Comparison of ENCODE assay signal across 17 mouse cellular contexts in genomic region chr3:85645517-85646004, GRCm38 (mm10).
DNase-seq lines count a peak whose midpoint lies in the region; ATAC-seq and TF ChIP-seq lines count a peak whose summit lies in the region.
"Had no signal": no experiment of that assay in that cellular context is flagged by ENCODE, and none has a peak within 500 bp of the region (broad histone marks: within the 10 kb centered on the region; RNA-seq: fewer than 3 reads in every experiment).

No protein-coding gene starts in this region.

- H3K4me3 ChIP-seq in kidney, adult 2 months (ENCODE audit: insufficient read depth, low read depth, low read length): no peak overlapping the region
- H3K4me3 ChIP-seq in kidney, embryonic 16.5 days (ENCODE audit: low read length): no peak overlapping the region
- H3K4me3 ChIP-seq in midbrain, embryonic 14.5 days (replicated peaks; ENCODE audit: low read depth, low read length): no peak overlapping the region
- no peak overlapping the region for H3K4me3 ChIP-seq in midbrain, embryonic 10.5 days
- no peak overlapping the region for H3K4me3 ChIP-seq in midbrain, postnatal 0 days (ENCODE audit: low read depth, low read length)
- H3K4me3 ChIP-seq in layer of hippocampus, adult 2 months: no peak overlapping the region
- H3K4me3 ChIP-seq: embryonic facial prominence, embryonic 12.5 days; forebrain, embryonic 15.5 days; hindbrain, embryonic 13.5 days had no signal

- TF ChIP-seq POLR2A in kidney, adult 2 months (IDR thresholded peaks at IDR 0.05; ENCODE audit: low read depth, low read length): no peak

- peak; percentile 36 for DNase-seq in kidney, adult 2 months
- peak; percentile 56 for DNase-seq in midbrain, embryonic 14.5 days
- DNase-seq in midbrain, embryonic 10.5 days (ENCODE audit: low spot score): no peak
- no peak for DNase-seq in midbrain, postnatal 0 days (ENCODE audit: low spot score)
- no peak for DNase-seq in layer of hippocampus, adult 2 months (ENCODE audit: low spot score in 2 of 2)
- DNase-seq: adrenal gland, adult 2 months; adrenal gland, postnatal 25 days; cerebellum, adult 2 months; cerebellum, postnatal 25 days; gastrocnemius, postnatal 36 days; heart, adult 11 months; heart, postnatal 10 days had no signal

- H3K4me2 ChIP-seq in kidney, embryonic 16.5 days (replicated peaks; ENCODE audit: low read depth, low read length): no peak overlapping the region
- H3K4me2 ChIP-seq in midbrain, embryonic 14.5 days (ENCODE audit: low read length): no peak overlapping the region
- H3K4me2 ChIP-seq in midbrain, postnatal 0 days (ENCODE audit: low read depth, low read length, poor library complexity, severe bottlenecking): no peak overlapping the region
- H3K4me2 ChIP-seq: embryonic facial prominence, embryonic 12.5 days; forebrain, embryonic 15.5 days; hindbrain, embryonic 13.5 days had no signal

- H3K9ac ChIP-seq in kidney, embryonic 16.5 days (replicated peaks; ENCODE audit: low read length): no peak overlapping the region
- no peak overlapping the region for H3K9ac ChIP-seq in midbrain, embryonic 14.5 days (replicated peaks; ENCODE audit: low read length)
- no peak overlapping the region for H3K9ac ChIP-seq in midbrain, postnatal 0 days (replicated peaks; ENCODE audit: low read length, poor library complexity, severe bottlenecking)
- H3K9ac ChIP-seq: embryonic facial prominence, embryonic 12.5 days; forebrain, embryonic 15.5 days; hindbrain, embryonic 13.5 days had no signal

- no peak overlapping the region for H3K27ac ChIP-seq in kidney, adult 2 months (ENCODE audit: insufficient read depth, low read depth, low read length)
- H3K27ac ChIP-seq in kidney, embryonic 16.5 days (ENCODE audit: low read length): no peak overlapping the region
- H3K27ac ChIP-seq in midbrain, embryonic 14.5 days (replicated peaks; ENCODE audit: low read depth, low read length): peak overlapping the region; percentile 70
- H3K27ac ChIP-seq in midbrain, embryonic 10.5 days (replicated peaks): no peak overlapping the region
- H3K27ac ChIP-seq in midbrain, postnatal 0 days (ENCODE audit: low read depth, low read length): no peak overlapping the region
- H3K27ac ChIP-seq in layer of hippocampus, adult 2 months: no peak overlapping the region
- H3K27ac ChIP-seq: embryonic facial prominence, embryonic 12.5 days; forebrain, embryonic 15.5 days; hindbrain, embryonic 13.5 days; hindbrain, postnatal 0 days had no signal

- no peak for ATAC-seq in kidney, embryonic 16.5 days (ENCODE audit: low FRiP score, low TSS enrichment)
- no peak; the same call in 1 of the 2 replicates for ATAC-seq in midbrain, embryonic 14.5 days (ENCODE audit: low FRiP score, low TSS enrichment)
- peak; percentile 47; the same call in 1 of the 2 replicates for ATAC-seq in midbrain, postnatal 0 days (ENCODE audit: low FRiP score)
- ATAC-seq: forebrain, embryonic 15.5 days; hindbrain, postnatal 0 days had no signal

- H3K9me3 ChIP-seq in kidney, embryonic 16.5 days (ENCODE audit: low read length): no peaks in the 10 kb centered on the region
- H3K9me3 ChIP-seq in midbrain, embryonic 14.5 days (ENCODE audit: control insufficient read depth, low read length): no peaks in the 10 kb centered on the region
- no peaks in the 10 kb centered on the region for H3K9me3 ChIP-seq in midbrain, embryonic 10.5 days (replicated peaks)
- no peaks in the 10 kb centered on the region for H3K9me3 ChIP-seq in midbrain, postnatal 0 days (ENCODE audit: low read length)
- H3K9me3 ChIP-seq: embryonic facial prominence, embryonic 12.5 days; forebrain, embryonic 15.5 days; hindbrain, embryonic 13.5 days had no signal

- no peak for TF ChIP-seq CTCF in kidney, adult 2 months (conservative IDR thresholded peaks at IDR 0.05; ENCODE audit: insufficient read depth, insufficient read length, low read depth, low read length)
- no peak for TF ChIP-seq CTCF in midbrain, postnatal 0 days (IDR thresholded peaks at IDR 0.05)
- TF ChIP-seq CTCF in layer of hippocampus, adult 2 months (conservative IDR thresholded peaks at IDR 0.05): no peak

- WGBS in kidney, adult 2 months: 70% methylated on average over 7 of the region's 7 CpGs
- 78% methylated on average over 7 of the region's 7 CpGs for WGBS in kidney, embryonic 16.5 days
- 72% methylated on average over 7 of the region's 7 CpGs for WGBS in midbrain, embryonic 14.5 days
- 89% methylated on average over 7 of the region's 7 CpGs for WGBS in midbrain, embryonic 10.5 days
- 58% methylated on average over 7 of the region's 7 CpGs for WGBS in midbrain, postnatal 0 days

- no peaks in the 10 kb centered on the region for H3K27me3 ChIP-seq in kidney, adult 2 months (replicated peaks; ENCODE audit: control insufficient read depth, insufficient read depth, low read length)
- H3K27me3 ChIP-seq in kidney, embryonic 16.5 days (ENCODE audit: insufficient read depth, low read length): no peaks in the 10 kb centered on the region
- no peaks in the 10 kb centered on the region for H3K27me3 ChIP-seq in midbrain, embryonic 14.5 days (ENCODE audit: control insufficient read depth, insufficient read depth, low read length)
- no peaks in the 10 kb centered on the region for H3K27me3 ChIP-seq in midbrain, embryonic 10.5 days (ENCODE audit: low read depth, poor library complexity, severe bottlenecking)
- H3K27me3 ChIP-seq in midbrain, postnatal 0 days (ENCODE audit: insufficient read depth, low read length): no peaks in the 10 kb centered on the region
- H3K27me3 ChIP-seq: embryonic facial prominence, embryonic 12.5 days; forebrain, embryonic 15.5 days; hindbrain, embryonic 13.5 days had no signal

- no peaks in the 10 kb centered on the region for H3K4me1 ChIP-seq in kidney, adult 2 months (ENCODE audit: control insufficient read depth, insufficient read depth, low read length)
- H3K4me1 ChIP-seq in kidney, embryonic 16.5 days (ENCODE audit: insufficient read depth, low read length): no peaks in the 10 kb centered on the region
- H3K4me1 ChIP-seq in midbrain, embryonic 14.5 days (ENCODE audit: control insufficient read depth, insufficient read depth, low read length): no peaks in the 10 kb centered on the region
- H3K4me1 ChIP-seq in midbrain, embryonic 10.5 days: peaks cover 6% of the 10 kb centered on the region; the same call in 1 of the 2 replicates
- no peaks in the 10 kb centered on the region for H3K4me1 ChIP-seq in midbrain, postnatal 0 days (ENCODE audit: insufficient read depth, low read length)
- H3K4me1 ChIP-seq: embryonic facial prominence, embryonic 12.5 days; forebrain, embryonic 15.5 days; hindbrain, embryonic 13.5 days had no signal

- no peaks in the 10 kb centered on the region for H3K36me3 ChIP-seq in kidney, adult 2 months (ENCODE audit: control insufficient read depth, insufficient read depth, low read length)
- H3K36me3 ChIP-seq in kidney, embryonic 16.5 days (ENCODE audit: insufficient read depth, low read length): no peaks in the 10 kb centered on the region
- H3K36me3 ChIP-seq in midbrain, embryonic 14.5 days (ENCODE audit: control insufficient read depth, insufficient read depth, low read length): no peaks in the 10 kb centered on the region
- no peaks in the 10 kb centered on the region; the same call in 1 of the 2 replicates for H3K36me3 ChIP-seq in midbrain, embryonic 10.5 days
- H3K36me3 ChIP-seq in midbrain, postnatal 0 days (ENCODE audit: insufficient read depth, low read length): no peaks in the 10 kb centered on the region
- H3K36me3 ChIP-seq: embryonic facial prominence, embryonic 12.5 days; forebrain, embryonic 15.5 days; hindbrain, embryonic 13.5 days had no signal

Comparison
In these comparisons a context has a peak if more than half of its experiments do, and no peak if none do; other contexts are left out.
1. DNase-seq: peak in kidney, adult 2 months (single experiment) and midbrain, embryonic 14.5 days (single experiment); none in midbrain, embryonic 10.5 days (single experiment), midbrain, postnatal 0 days (single experiment) and layer of hippocampus, adult 2 months (0 of 2).